Mouse (Mus musculus): ENCODE data around the gene Nsd1. TPM values are rescaled to one million over a fixed set of nuclear protein-coding genes. Genes with fewer than 3 reads are reported as not detected.

Nsd1 gene
- polyA plus RNA-seq (2012; fragmentation: generic; extraction: Trizol) = 10 to 100 TPM in 1 of 2 experiments, 1 to 10 TPM in 1; 1.4 to 10.3 TPM

DNA sequence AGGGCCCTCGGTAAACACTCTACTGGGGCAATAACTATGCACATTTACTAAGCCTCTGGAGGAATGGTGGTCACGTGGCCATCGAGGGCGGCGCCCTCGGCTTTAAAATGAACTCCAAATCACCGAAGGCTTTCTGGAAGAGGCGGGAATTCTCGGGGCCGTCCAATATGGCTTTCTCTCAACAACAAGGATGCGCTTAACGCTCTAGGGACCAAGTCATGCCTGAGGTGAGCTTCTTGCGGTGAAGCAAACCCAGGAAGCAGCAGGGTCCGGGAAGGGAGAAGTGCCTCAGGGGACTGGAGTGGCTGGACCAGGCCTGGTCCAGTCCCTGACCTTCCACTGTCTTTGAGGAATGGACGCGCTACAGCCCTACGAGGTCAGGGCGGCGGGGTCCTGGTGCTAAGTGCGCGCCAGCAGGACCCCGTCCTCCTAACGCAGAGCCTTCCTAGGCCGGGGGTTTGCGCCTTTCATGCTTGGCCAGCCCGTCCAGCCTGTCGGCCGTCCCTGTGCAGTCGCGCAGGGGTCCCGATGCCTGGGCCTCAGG is at the start of gene Nsd1:
Gene Nsd1 (plus strand): TSS at position 134 of the 544 bp plus-strand sequence.

GRCm38 (mm10) chr13:55319931-55320533 is 110.5 kb downstream of the Nsd1 start, which contains the start of gene Prelid1:
Gene Prelid1 (plus strand): TSS chr13:55320500.

DNA sequence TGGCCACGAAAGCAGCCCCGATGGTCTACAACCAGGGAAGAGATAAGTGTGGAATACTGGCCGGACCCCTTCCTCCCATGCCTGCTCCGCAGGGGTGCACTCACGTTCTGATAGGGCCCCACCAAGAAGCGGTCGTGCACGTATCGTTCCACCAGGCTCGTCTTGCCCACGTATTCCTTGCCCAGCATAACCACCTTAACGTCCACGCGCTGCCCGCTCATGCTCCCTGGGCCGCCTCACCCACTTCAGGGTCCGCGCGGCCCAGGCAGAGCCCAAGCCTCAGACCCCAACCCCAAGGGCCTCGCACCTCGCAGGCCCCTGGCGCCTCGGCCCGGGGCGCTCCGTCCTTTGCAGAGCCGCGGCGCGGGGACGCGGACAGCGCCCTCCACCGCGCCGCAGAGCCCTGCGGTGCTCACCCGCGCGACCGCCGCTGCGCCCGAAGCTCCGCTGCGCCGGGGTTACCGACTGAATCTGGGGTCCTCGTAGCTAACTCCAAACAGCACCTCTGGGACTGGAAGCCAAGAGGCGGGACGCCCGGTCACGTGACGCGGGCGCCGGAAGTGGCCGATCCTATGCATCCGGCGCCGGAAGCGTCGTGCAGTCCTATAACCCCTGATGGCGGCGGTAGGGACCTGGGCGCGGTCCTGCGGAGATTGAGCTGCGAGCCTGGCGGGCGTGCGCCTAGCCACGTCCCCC is 112.0 kb downstream of the Nsd1 start, which contains the start of gene Rab24:
Gene Rab24 (minus strand): TSS at position 513 of the 696 bp plus-strand sequence.

GRCm38 (mm10) chr13:55329683-55330566 is 120.3 kb downstream of the Nsd1 start, which contains the start of gene Mxd3:
Gene Mxd3 (minus strand): TSS chr13:55329823.

DNA sequence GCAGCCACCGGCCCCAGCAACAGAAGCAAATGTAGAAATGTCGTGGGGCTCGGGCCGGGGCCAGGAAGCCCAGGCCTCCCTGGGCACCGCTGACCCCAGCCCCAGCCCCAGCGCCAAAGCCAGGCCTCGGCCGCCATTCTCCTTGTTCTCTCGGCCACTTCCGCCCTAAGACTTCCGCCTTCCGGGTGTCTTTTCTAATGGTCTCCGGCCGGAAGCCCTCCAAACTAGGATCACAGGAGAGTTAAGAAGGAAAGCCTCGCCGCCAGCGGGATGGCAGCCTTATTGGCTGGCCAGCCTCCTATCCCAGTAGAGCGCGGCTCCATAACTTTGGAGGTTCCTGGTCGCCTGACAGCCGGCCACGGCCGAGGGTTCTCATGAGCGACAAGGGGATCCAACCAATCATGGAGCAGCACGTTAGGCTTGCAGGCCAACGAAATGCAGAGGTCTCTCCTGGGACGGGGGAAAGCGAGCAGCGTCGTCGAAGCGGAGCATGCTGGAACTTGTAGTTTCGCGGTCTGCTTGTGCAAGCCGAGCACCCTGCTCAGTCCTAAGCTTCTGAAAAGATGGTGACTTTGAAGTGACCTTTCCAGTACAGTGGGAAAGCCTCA is 153.0 kb downstream of the Nsd1 start, which contains the start of gene Lman2:
Gene Lman2 (minus strand): TSS at position 331 of the 608 bp plus-strand sequence.

Other genes with a start within 250 kb of the Nsd1 start
- not detected for gene Hk3, start 188.4 kb upstream of the Nsd1 start, polyA plus RNA-seq (2012; fragmentation: generic; extraction: Trizol)
- 10 to 100 TPM in 1 of 2 experiments, 1 to 10 TPM in 1; 2.8 to 12.8 TPM for gene Uimc1, start 109.5 kb upstream of the Nsd1 start, polyA plus RNA-seq (2012; fragmentation: generic; extraction: Trizol)
- gene Zfp346, start 104.5 kb upstream of the Nsd1 start, polyA plus RNA-seq (2012; fragmentation: generic; extraction: Trizol) = 10 to 100 TPM in 1 of 2 experiments, 1 to 10 TPM in 1; 3.8 to 16.6 TPM
- not detected for gene Gm17617, start 76.2 kb upstream of the Nsd1 start, polyA plus RNA-seq (2012; fragmentation: generic; extraction: Trizol)
- under 1 TPM in 1 of 2 experiments, not detected in 1; 0.11 TPM for gene Fgfr4, start 57.1 kb upstream of the Nsd1 start, polyA plus RNA-seq (2012; fragmentation: generic; extraction: Trizol)
- 100 to 1,000 TPM; 501 to 815 TPM for gene Prelid1, start 110.7 kb downstream of the Nsd1 start, polyA plus RNA-seq (2012; fragmentation: generic; extraction: Trizol)
- 10 to 100 TPM; 42.3 to 74.0 TPM for gene Rab24, start 112.2 kb downstream of the Nsd1 start, polyA plus RNA-seq (2012; fragmentation: generic; extraction: Trizol)
- 10 to 100 TPM; 56.2 to 85.5 TPM for gene Mxd3, start 120.0 kb downstream of the Nsd1 start, polyA plus RNA-seq (2012; fragmentation: generic; extraction: Trizol)
- gene Lman2, start 153.0 kb downstream of the Nsd1 start, polyA plus RNA-seq (2012; fragmentation: generic; extraction: Trizol) = 100 to 1,000 TPM in 1 of 2 experiments, 10 to 100 TPM in 1; 98.4 to 103 TPM
- gene Rgs14, start 159.9 kb downstream of the Nsd1 start, polyA plus RNA-seq (2012; fragmentation: generic; extraction: Trizol) = under 1 TPM in 1 of 2 experiments, not detected in 1; 0.07 TPM
- not detected for gene Slc34a1, start 188.4 kb downstream of the Nsd1 start, polyA plus RNA-seq (2012; fragmentation: generic; extraction: Trizol)
- not detected for gene Pfn3, start 205.4 kb downstream of the Nsd1 start, polyA plus RNA-seq (2012; fragmentation: generic; extraction: Trizol)
- gene F12, start 217.0 kb downstream of the Nsd1 start, polyA plus RNA-seq (2012; fragmentation: generic; extraction: Trizol) = not detected
- 10 to 100 TPM; 43.0 to 50.7 TPM for gene Grk6, start 235.3 kb downstream of the Nsd1 start, polyA plus RNA-seq (2012; fragmentation: generic; extraction: Trizol)

Measured in C3H10T1/2 (cell line).